Mouse (Mus musculus) brain, embryonic 14.5 days (tissue): ENCODE measurements at regions not wholly inside any gene's neighbourhood (a gene's known extent, or its start where the extent isn't known, plus 50 kb on each side); places are given as distances from the start of the nearest gene placed in this dataset.

Experiments used
- CTCF ChIP-seq: fragments of 200-500 bp; IDR thresholded peaks from 2 replicates; pipeline ENCODE4 v1.5.1; 2012; ENCODE audit warnings: inconsistent platforms, mild to moderate bottlenecking, moderate library complexity, borderline replicate concordance; ENCODE audit not compliant: insufficient read depth, insufficient read length; ENCODE audit errors: extremely low read depth
- POLR2A ChIP-seq: fragments of 200-500 bp; IDR thresholded peaks from 2 replicates; pipeline ENCODE4 v1.6.1; 2012; ENCODE audit warnings: mild to moderate bottlenecking, inconsistent platforms, borderline replicate concordance; ENCODE audit not compliant: poor library complexity, insufficient read depth, insufficient read length, severe bottlenecking; ENCODE audit errors: extremely low read depth

DNA sequence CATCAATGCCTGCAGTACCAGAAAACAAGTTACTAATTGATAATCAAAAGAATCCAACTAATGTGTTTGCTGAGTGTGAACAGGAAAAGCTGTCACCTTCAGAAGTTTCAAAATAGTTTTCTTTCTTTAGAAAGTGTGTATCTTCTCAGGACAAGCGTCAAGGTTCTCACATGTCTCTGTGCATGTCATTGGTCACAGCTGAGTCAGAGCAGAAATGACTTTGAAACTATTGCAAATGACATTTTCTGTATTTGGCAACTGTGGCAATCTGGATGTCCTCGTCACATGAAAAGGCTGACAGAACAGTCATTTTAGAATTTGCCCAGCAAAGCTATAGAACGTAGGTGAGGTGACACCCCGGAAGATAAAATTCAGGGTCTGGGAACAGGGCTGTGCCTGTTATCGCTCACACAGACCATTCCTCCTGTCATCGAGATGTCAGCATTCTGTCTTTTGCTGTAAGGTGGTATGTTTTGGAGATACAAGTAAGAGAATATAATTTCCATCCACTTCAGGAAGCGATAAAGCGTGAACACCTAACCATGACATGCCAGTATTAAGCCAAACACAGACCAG lies 371.4 kb upstream of the Hsf2 start:
- no peak for TF ChIP-seq CTCF
- TF ChIP-seq POLR2A = no peak
